Comparison of ENCODE assay signal across 30 mouse cellular contexts in genomic region chr4:123333151-123333550, GRCm38 (mm10). TPM values are rescaled to one million over a fixed set of nuclear protein-coding genes. Genes with fewer than 3 reads are reported as not detected.
DNase-seq lines count a peak whose midpoint lies in the region; ATAC-seq and TF ChIP-seq lines count a peak whose summit lies in the region.
"Had no signal": no experiment of that assay in that cellular context is flagged by ENCODE, and none has a peak within 500 bp of the region (broad histone marks: within the 10 kb centered on the region; RNA-seq: fewer than 3 reads in every experiment).

No protein-coding gene starts in this region.

- TF ChIP-seq POLR2A in brain, embryonic 14.5 days (IDR thresholded peaks at IDR 0.05; ENCODE audit: borderline replicate concordance, extremely low read depth, insufficient read depth, insufficient read length, poor library complexity, severe bottlenecking): no peak

- no peak for ATAC-seq in inflammation-experienced regulatory T-cells, adult 6 months
- ATAC-seq: forebrain, embryonic 15.5 days; hindbrain, postnatal 0 days; intestine, embryonic 15.5 days; Patski had no signal

- peak; percentile 32 for TF ChIP-seq CTCF in gastrocnemius, adult 2 months (IDR thresholded peaks at IDR 0.05)
- peak; percentile 8; the same call in 1 of the 2 replicates for TF ChIP-seq CTCF in left cerebral cortex, adult 2 months (IDR thresholded peaks at IDR 0.05)
- peak; percentile 15; the same call in 1 of the 2 replicates for TF ChIP-seq CTCF in brain, embryonic 14.5 days (IDR thresholded peaks at IDR 0.05; ENCODE audit: borderline replicate concordance, extremely low read depth, insufficient read depth, insufficient read length)

- H3K27ac ChIP-seq in gastrocnemius, adult 2 months: no peak overlapping the region
- H3K27ac ChIP-seq in left cerebral cortex, adult 2 months: no peak overlapping the region
- H3K27ac ChIP-seq: embryonic facial prominence, embryonic 12.5 days; forebrain, embryonic 15.5 days; heart, embryonic 15.5 days; hindbrain, embryonic 13.5 days; hindbrain, postnatal 0 days; intestine, embryonic 15.5 days had no signal

- H3K4me3 ChIP-seq in gastrocnemius, adult 2 months: no peak overlapping the region
- H3K4me3 ChIP-seq in left cerebral cortex, adult 2 months: no peak overlapping the region
- H3K4me3 ChIP-seq: embryonic facial prominence, embryonic 12.5 days; forebrain, embryonic 15.5 days; heart, embryonic 15.5 days; hindbrain, embryonic 13.5 days; intestine, embryonic 15.5 days had no signal

- intact Hi-C loops in gastrocnemius, adult 2 months (cut with DNase I): no loop called here
- intact Hi-C loops in left cerebral cortex, adult 2 months (cut with DNase I): no loop called here

- DNase-seq in gastrocnemius, adult 2 months: no peak
- DNase-seq in gastrocnemius, postnatal 25 days: no peak
- DNase-seq in left cerebral cortex, adult 2 months (ENCODE audit: extremely low spot score in 1 of 2, low spot score in 2 of 2): no peak
- no peak for DNase-seq in left cerebral cortex, adult 18-20 months (ENCODE audit: low spot score in 2 of 2)
- peak; percentile 42 for DNase-seq in ES-CJ7 (ENCODE audit: low read depth, low spot score)
- no peak for DNase-seq in brain, embryonic 14.5 days (ENCODE audit: low read depth)
- no peak for DNase-seq in Muller cell, postnatal 12 days (ENCODE audit: inconsistent ontology term)
- DNase-seq: adrenal gland, adult 8-10 months; adrenal gland, postnatal 36 days; B cell, adult 2 months; cerebellum, adult 11 months; cerebellum, adult 8-10 months; cerebellum, postnatal 14 days; embryo, embryonic 11 days; gastrocnemius, postnatal 14 days; heart, adult 11 months; heart, postnatal 14 days had no signal

RNA-seq across cellular contexts. Expression of gene Oxct2a, which starts 9.7 kb away (rescaled TPM):
- under 1 TPM in 1 of 2 experiments, not detected in 1; 0.33 TPM for total RNA-seq in gastrocnemius, adult 2 months (2021)
- under 1 TPM in 1 of 2 experiments, not detected in 1; 0.16 TPM for total RNA-seq in gastrocnemius, postnatal 25 days (2021)
- total RNA-seq in left cerebral cortex, adult 2 months (2021): not detected
- under 1 TPM; 0.23 to 0.26 TPM for total RNA-seq in left cerebral cortex, adult 18-20 months (2021)
- 0.04 and 0.09 TPM in 2 replicates for polyA plus RNA-seq in brain, embryonic 14.5 days (2012; rRNA removed)
- not detected for polyA plus RNA-seq in inflammation-experienced regulatory T-cells, adult 6 months (2017; shearing (Covaris generic))
- total RNA-seq: adrenal gland, adult 8-10 months; adrenal gland, postnatal 36 days; common myeloid progenitor, adult 5-6 weeks; heart, postnatal 14 days; hematopoietic stem cell, adult 5-6 weeks had no signal
- polyA plus RNA-seq: embryonic facial prominence, embryonic 12.5 days; forebrain, embryonic 11.5 days; forebrain, embryonic 15.5 days; G1E; heart, embryonic 11.5 days; heart, embryonic 15.5 days; hindbrain, embryonic 13.5 days; intestine, embryonic 15.5 days; Patski had no signal

RNA-seq across cellular contexts. Expression of gene Bmp8a, which starts 9.9 kb away (rescaled TPM):
- 1 to 10 TPM in 1 of 2 experiments, under 1 TPM in 1; 0.98 to 2.6 TPM for total RNA-seq in gastrocnemius, adult 2 months (2021)
- total RNA-seq in gastrocnemius, postnatal 25 days (2021): under 1 TPM; 0.35 to 0.36 TPM
- total RNA-seq in left cerebral cortex, adult 2 months (2021): under 1 TPM; 0.30 to 0.48 TPM
- total RNA-seq in left cerebral cortex, adult 18-20 months (2021): under 1 TPM in 1 of 2 experiments, not detected in 1; 0.19 TPM
- 0.15 and 0.25 TPM in 2 replicates for polyA plus RNA-seq in brain, embryonic 14.5 days (2012; rRNA removed)
- polyA plus RNA-seq in inflammation-experienced regulatory T-cells, adult 6 months (2017; shearing (Covaris generic)): not detected
- total RNA-seq: common myeloid progenitor, adult 5-6 weeks; hematopoietic stem cell, adult 5-6 weeks had no signal
- polyA plus RNA-seq: heart, embryonic 15.5 days; Patski had no signal
